Mouse (Mus musculus) bone marrow, adult 2 months (tissue): ENCODE data around the gene Ssx2ip.

Experiments
- CTCF ChIP-seq: fragments of 200-500 bp; IDR thresholded peaks from 2 replicates; pipeline ENCODE4 v1.5.1; 2011; ENCODE audit warnings: low read length, control low read depth; ENCODE audit not compliant: control insufficient read depth, insufficient read depth
- POLR2A ChIP-seq: fragments of 200-500 bp; IDR thresholded peaks from 2 replicates; pipeline ENCODE4 v1.6.1; 2011; ENCODE audit warnings: low read depth, mild to moderate bottlenecking, control low read depth, low read length, borderline replicate concordance; ENCODE audit not compliant: control insufficient read depth

DNA sequence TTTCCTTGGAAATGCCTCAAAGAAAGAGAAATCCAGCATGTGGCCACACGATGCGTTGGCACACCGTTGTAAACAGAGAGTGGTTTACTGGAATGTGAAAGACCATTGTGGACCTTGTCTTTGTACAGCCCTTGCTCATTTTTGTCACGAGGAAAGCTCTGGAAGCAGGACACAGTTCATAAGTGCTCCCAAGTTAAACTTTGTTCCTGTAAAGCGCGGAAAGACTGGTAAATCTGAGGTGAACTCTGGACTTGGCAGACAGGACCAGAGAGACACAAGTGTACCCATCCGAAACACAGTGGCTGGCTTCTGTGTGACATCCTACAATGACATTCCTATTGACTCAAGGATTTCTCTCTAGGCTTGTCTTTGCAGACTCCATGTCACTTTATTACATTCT is 38.9 kb downstream of the Ssx2ip start:
- TF ChIP-seq CTCF (no peak), POLR2A (no peak)
